Mouse (Mus musculus): ENCODE measurements at regions not wholly inside any gene's neighbourhood (a gene's known extent, or its start where the extent isn't known, plus 50 kb on each side); places are given as distances from the start of the nearest gene placed in this dataset.
A peak's percentile ranks its signal among the peaks of the same experiment; 100 is the strongest.

DNA sequence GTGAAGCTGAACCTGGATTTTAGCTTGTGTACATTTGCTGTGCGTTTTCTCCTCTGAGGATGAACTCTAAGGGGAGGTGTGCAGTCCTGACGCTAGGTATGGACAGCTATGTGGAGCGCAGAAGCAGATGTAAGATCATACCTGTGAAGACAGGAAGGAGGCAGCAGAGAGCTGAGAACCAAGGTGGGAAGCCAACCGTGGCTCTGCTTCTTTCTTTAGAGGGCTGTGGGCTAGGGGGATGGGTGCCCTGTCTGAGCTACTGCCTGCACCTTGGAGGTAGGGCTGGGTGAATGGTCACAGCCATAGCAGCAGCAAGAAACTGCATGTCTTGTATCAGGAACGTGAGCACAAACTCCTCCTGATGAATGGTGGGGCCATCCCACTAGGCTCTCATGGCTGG, 316.6 kb downstream of the Eipr1 start:
- TF ChIP-seq CTCF (IDR thresholded peaks at IDR 0.05; ENCODE audit: low read depth, low read length) (peak; percentile 58), POLR2A (IDR thresholded peaks at IDR 0.05; ENCODE audit: extremely low read depth, insufficient read depth, low read length) (no peak)

Measured in liver, adult 2 months (tissue).